Mouse (Mus musculus) cerebellum, adult 18-20 months (tissue): ENCODE measurements at regions not wholly inside any gene's neighbourhood (a gene's known extent, or its start where the extent isn't known, plus 50 kb on each side); places are given as distances from the start of the nearest gene placed in this dataset.
A peak's percentile ranks its signal among the peaks of the same experiment; 100 is the strongest.
"Not testable (repeated sequence)": the region's sequence is repeated elsewhere in the genome, so short reads cannot be mapped to it uniquely, and the experiment has no call there.

ENCODE experiments used
- DNase-seq, 2 experiments: peaks; one replicate each; pipeline ENCODE4 v3.0.0; 2021

- DNase-seq, result not testable (repeated sequence)
Measured at GRCm38 (mm10) chr1:157622156-157622555, 115.6 kb downstream of the Sec16b start.

DNA sequence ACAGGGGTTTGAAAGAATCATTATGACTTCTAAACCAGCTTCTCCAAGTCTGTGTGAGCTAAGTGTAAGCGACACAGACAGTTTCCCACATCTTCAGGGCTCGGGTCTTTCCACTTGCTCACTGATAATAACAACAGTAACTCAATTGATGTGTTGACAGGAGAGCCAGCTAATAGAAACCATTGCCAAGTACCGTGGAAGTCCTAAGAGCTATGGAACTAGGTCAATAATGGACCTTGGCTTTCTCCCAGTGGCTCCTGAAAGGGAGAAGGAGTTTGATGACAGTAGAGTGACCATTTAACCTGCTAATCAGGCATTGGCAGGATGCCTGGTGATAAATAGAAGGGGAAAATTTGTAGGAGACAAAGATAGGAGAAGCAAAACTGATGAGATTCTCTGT lies 126.1 kb downstream of the Sec16b start:
- DNase-seq, result no peak

DNA sequence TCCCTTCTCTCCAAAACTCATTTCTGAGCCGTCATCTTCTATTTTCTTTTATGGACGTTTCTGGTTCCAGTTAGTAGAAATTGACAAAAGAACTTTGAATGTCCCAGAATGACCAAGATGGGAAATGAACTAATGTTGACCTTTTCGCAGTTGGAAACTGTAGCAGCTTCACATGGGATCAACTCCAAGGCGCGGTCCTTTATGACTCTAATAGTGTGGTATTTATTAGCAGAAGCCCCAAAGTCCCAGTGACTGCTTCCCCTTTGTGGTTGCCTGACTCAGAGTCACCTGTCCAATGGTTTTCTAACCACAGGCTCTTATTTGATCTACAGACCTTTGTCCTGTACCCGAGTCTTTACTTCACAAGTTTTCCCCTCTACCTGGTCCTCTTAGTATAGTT lies 126.9 kb downstream of the Sec16b start:
- DNase-seq, result no peak

GRCm38 (mm10) chr1:157635776-157636175 lies 129.2 kb downstream of the Sec16b start:
- peak; percentile 70 to 78 for DNase-seq

- no peak for DNase-seq
Measured at GRCm38 (mm10) chr1:157643524-157643923, 137.0 kb downstream of the Sec16b start.

DNA sequence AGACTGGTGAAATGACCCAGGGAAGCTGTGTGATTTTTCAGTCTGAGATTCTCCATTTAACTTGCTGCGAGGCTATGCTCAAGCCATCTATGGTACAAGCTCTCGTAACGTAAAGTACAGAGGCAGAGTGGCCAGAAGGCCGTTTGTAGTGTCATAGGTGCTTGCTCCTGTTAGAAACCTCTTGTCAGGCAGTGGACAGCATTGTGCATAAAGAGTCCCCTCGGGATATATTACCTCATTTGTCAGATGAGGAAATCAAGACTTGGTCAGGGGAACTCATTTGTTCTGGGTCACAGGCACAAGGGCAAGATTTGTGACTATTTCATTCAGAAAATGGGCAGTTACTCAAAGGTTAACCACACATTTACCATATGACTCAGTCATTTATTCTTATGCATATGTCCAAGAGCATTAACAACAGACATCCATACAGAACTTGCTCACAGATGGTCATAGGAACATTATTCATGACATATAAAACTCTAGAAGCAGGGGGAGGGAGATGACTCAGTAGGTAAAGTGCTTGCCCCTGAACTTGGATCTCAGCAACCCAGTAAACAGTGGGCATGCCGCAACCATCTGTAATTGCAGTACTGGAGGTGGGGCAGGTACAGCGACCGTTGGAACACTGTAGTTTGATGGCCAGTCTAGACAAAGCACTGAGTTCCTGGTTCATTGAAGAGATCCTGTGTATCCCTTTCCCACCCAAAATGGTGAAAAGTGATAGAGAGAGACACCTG lies 139.3 kb downstream of the Sec16b start:
- no peak for DNase-seq

DNA sequence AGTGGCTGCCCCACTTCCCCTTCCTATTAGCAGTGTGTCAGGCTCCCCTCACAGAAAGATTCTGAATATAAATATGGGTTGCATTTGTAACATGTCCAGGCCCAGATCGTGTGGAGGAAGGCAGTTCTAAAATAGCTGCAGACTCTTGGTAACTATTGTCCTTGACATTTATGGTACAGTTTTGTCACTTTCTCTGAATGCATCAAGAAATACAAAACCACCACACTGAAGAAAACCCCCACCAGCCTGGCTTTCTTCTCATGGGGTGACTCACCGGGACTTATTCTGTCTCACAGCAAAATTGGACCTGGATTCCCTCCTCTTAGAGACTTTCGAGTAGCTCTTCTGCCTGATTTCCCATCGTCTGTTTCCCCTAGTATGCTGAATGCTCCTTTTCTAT lies 148.9 kb downstream of the Sec16b start:
- no peak for DNase-seq

GRCm38 (mm10) chr1:157669626-157670025 lies 163.1 kb downstream of the Sec16b start:
- no peak for DNase-seq

DNA sequence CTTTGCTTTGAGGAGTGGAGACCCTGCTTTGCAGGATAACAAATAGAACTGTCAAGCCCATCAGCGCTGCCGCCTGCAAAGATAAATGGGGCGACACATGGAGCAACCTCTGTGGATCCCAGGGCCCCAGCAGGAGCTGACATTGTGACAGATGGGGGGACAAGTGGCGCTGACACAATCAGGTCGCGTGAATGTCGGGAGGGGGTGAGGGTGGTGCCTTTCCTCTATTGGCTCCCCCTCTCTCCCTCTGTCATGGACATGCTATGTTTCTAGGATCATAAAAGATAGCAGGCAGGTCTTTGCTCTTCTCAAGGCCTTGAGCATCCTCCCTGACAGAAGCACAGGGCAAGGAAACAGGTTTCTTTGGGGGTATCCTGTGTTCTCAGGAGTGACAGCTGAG lies 177.8 kb downstream of the Sec16b start:
- peak; percentile 42 to 53 for DNase-seq

DNA sequence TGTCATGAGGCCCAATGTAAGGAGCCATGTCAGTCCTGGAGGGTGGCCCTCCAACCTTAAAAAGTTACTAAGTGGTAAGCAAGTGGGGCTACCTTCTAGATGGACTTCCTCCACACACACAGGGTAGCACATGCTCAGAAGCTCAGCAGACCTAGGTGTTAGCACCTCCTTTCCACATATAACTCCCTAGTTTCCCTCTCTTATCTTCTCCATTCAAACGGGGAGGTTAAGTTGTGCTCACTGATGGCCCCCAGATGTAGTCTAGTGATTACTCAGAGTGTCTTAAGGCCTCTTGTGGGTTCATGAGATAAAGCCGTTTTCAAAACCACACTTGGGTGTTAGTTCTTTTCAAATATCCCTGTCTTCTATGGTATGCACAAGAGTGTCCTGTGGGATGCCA lies 188.7 kb downstream of the Sec16b start:
- no peak for DNase-seq

DNA sequence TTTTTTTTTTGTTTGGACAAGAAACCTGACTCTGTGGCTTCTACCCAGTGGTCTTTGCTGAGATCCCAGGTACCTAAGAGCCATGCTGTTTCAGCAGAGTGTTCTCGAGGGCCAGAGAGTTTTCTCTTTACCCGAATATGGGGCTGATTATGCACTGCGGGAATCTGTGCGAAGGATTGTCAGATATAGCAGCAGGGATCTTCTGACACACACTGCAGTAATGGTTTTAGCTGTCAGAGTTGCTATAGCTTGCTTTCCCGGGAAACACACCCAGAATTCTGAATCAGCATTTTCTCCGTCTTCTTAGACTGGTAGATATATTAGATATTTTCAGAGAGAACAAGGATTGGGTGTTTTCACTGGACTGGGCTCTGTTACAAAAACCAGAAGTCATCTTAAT lies 197.1 kb downstream of the Sec16b start:
- DNase-seq, result no peak

DNA sequence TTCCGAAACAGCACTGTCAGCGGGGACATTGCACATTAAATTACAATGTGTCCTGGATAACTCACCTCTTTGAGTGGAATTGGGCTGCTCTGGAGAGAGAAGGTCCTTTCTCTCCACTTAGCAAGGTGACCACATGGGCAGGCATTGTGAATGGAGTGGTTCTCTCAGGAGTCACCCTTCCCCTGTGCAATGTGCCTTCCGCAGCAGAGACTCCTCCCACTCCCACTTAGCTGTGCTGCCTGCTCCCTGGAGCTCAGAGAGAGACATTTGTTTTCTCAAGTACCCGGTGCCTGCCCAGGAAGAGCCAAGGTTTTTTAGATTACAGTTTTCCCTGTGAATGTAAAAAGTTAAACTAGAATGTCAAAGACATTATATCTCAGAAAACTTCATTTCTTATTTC lies 198.8 kb downstream of the Sec16b start:
- no peak for DNase-seq

DNA sequence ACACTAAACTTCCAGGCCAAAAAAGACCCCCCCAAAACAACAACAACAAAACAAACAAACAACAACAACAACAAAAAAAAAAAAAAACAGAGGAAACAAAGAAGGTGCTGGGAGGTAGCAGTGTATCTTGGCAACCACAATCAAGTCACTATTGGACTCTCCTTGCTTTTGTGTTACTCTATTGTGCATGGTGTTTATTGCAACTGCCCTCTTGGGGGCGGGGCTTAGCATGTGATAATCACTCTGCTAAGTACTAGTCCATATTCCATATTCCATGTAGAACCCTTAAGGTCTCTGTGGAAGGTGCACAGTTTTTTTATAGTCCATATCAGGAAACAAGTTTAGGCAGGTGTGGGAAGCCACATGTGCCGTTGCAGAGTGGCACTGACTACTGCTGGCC lies 200.7 kb downstream of the Sec16b start:
- DNase-seq, result no peak

DNA sequence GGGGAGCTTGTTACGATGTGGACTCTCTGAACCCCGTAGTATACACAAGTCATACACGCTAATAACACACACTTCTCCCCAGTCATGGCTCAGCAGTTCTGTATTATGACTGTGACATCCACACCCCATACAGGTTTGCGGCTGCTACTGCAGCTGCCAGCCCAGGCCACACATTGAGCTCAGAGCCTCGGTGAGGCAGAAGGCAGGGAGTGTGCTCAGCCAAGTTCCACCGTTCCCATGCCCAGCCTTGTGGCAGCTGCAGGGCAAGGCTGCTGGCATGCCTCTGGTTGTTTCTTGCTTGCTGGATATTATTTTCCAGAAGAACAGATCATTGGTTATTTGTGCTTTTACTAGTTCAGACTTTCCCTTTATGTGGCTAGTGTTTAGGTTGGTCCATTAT lies 202.6 kb downstream of the Sec16b start:
- DNase-seq, result no peak

DNA sequence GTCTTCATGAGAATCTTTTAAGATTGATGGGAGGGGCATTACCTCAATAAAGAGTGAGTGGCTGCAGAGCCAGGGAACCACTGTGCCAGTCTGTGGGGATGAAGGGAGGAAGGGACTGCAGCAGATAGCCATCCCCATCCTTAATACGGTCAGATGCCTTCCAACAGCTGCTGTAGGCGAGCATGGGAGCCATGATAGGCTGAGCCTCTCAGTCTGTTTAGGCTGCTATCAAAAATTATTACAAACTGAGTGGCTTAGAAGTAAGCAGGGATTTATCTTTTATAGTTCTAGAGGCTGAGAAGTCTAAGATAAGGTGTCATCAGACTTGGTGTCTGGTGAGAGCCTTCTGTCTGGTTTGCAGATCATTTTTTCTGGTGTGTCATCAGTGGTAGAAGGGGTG lies 204.3 kb downstream of the Sec16b start:
- no peak for DNase-seq

DNA sequence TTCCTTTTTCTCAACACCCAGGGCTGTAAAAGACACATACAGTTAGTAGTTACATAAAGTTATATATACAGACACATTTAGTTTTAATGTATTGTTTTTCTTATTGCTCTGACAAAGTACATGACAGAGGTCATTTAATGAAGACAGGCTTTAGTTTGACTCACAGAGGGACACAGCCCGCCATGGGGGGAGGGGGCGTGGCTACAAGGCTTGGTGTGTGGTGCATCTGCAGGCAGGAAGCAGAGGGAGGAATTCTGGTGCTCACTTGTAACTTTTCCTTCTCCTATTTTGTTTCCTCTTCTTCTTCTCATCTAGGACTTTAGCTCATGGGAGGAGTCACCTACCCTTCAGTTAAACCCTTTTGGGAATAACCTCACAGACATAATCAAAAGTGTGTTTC lies 206.0 kb downstream of the Sec16b start:
- DNase-seq, result no peak

- DNase-seq, result peak; percentile 32 to 41
Measured at GRCm38 (mm10) chr1:157713851-157714250, 207.3 kb downstream of the Sec16b start.

DNA sequence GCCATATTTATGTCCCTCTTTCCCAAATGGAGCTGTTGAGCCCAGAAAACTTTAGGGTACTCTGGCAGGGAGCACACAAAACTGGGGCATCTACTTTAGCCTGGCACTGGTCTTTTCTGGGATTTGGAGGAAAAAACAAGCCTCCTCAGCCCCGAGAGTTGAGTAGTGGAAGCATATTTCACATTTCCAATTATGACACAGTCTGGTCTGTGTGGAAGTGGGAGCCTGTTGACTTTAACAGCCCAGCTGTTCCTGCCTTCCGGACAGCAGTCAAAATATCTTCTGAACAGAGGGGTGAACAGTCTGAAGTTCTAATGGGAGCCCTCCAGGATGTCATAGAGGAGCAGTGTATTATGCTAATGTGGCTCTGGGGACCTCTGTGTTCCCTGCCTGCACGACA lies 209.1 kb downstream of the Sec16b start:
- DNase-seq, result no peak

GRCm38 (mm10) chr1:157717131-157717530 lies 210.6 kb downstream of the Sec16b start:
- no peak for DNase-seq

DNA sequence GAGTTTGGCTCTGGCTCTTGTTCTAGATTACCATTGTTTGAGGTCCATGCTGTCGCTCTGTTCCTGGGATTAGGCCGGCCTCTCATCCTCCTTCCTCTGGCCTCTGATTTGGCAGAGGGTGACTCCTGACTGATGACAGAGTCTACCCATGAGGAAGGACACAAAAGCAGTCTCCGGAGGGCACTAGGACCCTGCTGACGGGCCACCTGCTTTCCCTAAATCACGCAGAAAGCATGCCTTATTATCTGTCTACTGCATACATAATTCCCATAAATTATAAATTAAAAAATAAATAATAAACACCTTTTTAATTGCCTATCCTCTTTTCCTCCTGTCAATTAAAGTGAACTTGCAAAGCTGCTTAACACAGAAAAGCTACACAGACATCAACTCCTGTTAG lies 215.4 kb downstream of the Sec16b start:
- DNase-seq, result no peak

GRCm38 (mm10) chr1:157731124-157731523 lies 224.6 kb downstream of the Sec16b start:
- DNase-seq, result no peak

DNA sequence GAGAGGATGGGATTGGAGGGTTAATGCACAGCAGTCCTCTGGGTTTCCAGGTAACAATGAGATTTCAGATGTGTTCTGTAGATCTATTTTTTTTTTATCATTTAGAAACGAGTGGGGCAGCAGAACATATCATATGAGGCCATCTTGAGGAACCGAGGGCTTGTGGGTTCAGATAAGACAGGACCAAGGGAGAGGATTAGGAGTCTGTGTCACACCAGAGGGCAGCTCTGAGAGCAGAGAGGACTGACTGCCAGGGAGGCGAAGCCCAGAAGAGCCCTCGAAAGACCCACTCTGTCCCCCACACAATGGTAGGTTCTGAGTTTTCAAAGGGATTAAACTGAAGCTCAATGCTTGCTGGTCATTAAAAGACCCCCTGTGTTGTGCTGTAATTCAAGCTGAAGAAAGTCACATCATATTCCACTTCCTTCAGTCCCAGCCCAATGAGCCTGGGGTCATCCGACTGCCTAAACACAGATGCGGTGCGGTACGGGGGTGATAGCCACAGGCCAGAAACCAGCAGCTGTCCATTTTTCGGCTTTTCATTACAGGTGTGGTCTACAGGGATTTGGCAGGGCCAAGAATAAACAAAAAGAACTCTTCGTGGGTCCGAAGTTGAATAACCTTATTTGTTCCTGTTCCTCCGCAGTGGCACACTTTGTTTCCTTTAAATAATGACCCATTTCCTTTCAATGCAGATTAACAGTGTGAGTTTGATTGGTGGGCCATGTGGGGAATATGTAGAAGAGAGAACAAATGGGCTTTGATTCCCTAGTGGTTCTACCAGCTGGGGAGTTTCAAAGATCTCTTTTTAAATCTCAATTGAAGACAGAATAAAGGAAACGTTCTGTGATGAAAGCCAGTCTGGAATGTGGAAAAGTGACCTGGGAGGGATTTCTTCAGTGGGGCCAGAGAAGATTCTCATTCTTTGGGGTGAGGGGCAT lies 234.5 kb downstream of the Sec16b start:
- DNase-seq, result no peak

GRCm38 (mm10) chr1:157745611-157746010 lies 239.1 kb downstream of the Sec16b start:
- DNase-seq, result peak; percentile 60

DNA sequence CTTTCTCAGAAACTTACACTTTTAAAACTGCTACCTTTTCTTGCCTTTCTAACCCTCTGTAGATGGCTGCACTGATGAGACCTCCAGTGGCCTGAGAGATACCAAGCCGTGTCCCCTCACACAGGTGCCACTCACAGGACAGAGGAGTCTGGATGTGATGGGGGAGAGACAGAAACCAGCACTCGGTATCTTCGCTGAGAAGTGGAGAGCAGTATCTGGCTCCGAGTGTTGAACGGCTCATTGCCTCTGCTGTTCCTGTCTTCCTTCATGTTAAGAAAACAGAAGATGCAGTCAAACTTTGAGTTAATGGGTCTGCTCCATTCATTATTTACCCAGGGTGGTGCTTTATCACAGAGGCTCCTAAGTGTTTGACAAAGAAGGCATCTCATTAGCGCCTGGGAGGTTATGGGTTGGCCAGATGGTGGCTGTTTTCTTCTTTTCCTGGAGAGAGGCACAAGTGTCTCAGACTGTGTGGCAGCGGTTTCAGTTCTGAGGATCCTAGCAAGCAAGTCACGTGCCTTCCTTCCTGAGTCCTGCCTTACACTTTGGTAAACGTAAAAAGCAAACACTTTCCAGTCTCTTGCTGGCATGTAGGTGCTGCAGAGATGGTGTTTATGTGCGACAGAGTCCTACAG lies 248.6 kb downstream of the Sec16b start:
- DNase-seq, result no peak
